Mouse (Mus musculus): ENCODE results near the gene Rbfox3.

DNA sequence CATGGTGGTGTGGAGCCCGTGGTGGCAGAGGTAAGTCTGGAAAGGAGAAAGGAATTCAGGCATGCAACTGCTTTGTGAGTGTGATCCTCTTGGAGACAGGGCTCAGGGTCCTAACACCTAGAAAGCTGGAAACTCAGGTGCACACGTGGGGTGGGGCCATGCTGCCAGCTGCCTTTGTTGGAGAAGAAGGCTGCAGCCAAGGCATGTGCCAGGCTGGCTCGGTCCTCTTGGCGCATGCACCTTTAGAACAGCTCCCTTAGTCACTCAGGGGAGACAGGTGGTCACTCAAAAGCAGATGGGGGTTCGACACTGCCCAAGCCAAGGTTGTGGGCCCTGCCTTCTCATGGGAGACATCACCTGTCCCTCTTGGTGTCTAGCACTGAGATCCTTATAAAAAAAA, 128.7 kb downstream of the Rbfox3 start:
- TF ChIP-seq CTCF (IDR thresholded peaks at IDR 0.05; ENCODE audit: low read depth, low read length) (no peak), TAL1 (conservative IDR thresholded peaks at IDR 0.05; ENCODE audit: low read depth, low read length) (no peak)

Measured in G1E (cell line).